Mouse (Mus musculus) retina, adult 2 months (tissue): ENCODE results near the gene Wnt11.
A peak's percentile ranks its signal among the peaks of the same experiment; 100 is the strongest.

Experiments
- DNase-seq: peaks from one replicate; pipeline ENCODE4 v3.0.0-alpha.2; 2012; ENCODE audit warnings: low read depth, low spot score

Gene Wnt11

DNA sequence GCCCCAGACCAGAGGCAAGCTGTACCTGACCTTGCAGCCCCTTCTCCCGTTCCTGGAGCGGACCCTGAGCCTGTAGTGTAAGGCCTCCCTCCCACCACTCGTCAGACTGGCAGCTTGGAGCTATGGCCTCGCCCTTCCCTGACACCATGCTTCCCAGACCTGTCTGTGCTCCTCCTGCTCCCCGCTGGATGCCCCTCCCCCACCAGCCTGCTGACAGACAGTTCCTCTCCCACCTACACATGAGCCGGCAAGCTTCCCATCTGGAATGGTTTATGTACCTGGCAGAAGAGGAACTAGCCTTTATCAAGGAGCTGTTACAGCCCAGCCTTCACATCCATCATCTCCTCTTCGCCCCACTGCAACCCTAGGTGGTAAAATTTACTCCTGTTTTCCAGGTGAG, 6.0 kb upstream of the Wnt11 start:
- no peak for DNase-seq

- DNase-seq, result no peak
These were observed 3.6 kb upstream of the Wnt11 start for GRCm38 (mm10) chr7:98831290-98831689.

GRCm38 (mm10) chr7:98835519-98836441, 868 bp downstream of the Wnt11 start:
- no peak for DNase-seq

DNA sequence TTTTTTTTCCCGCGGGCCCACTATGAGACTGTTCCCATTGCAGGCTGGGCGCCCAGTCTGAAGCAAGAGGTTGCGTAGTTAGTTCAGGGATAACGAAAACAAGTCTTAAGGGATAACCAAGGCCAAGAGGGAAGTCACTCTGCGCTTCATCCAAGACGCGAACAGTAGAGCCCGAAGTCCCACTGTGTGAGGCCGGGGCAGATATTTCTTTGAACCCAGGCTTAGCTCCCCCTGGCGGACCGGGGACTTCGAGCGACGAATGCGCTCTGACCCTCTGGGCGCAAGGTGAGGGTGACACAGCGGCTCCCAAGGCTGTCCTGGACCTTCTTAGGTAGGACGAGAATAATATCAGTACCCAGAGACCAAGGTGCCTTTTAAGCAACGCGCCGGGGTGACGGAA, 1.7 kb downstream of the Wnt11 start:
- DNase-seq, result no peak

- peak; percentile 41 for DNase-seq
These were observed 3.0 kb downstream of the Wnt11 start for GRCm38 (mm10) chr7:98837901-98838300.

GRCm38 (mm10) chr7:98838729-98839141, 3.8 kb downstream of the Wnt11 start:
- DNase-seq, result no peak

DNA sequence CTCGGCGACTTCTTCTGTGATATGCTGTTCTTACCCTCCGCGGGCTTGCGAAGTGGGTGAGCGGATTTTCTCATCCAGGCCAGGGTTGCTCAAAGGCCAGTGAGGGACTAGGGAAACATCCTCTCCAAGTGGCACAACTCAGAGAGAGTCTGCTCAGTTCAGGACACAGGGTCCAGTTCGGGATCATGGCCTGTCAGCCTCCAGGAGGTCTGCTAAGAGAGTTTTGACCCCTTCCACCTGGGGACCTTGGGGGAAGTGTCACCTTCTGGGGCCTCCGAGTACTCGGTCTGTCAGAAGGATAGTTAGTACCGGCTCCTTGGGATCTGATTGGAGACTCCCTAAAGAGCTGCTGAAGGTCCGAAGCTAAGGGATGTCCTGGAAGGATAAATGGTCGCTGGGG, 4.4 kb downstream of the Wnt11 start:
- no peak for DNase-seq

DNA sequence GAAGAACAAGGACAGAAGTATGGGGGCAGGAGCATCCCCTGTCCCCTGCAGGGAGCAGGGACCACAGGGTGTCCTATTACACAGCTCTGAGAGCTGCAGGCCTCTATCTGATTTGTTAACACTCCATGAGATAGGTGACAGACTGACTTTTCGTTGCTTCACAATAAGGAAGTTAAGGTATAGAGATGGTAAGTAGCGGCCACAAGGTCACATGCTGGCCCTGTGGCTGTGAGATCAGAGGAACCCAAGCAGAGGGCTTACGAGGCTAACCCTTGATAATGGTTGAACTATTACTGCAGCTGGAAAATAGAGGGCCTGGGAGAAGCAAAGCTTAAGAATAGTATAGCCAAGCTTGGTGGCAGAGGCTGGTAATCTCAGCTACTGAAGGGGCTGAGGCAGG, 5.9 kb downstream of the Wnt11 start:
- DNase-seq, result no peak

- no peak for DNase-seq
These were observed 6.9 kb downstream of the Wnt11 start for GRCm38 (mm10) chr7:98841802-98842201.

GRCm38 (mm10) chr7:98842997-98843396, 8.1 kb downstream of the Wnt11 start:
- DNase-seq, result no peak

- no peak for DNase-seq
These were observed 8.7 kb downstream of the Wnt11 start for GRCm38 (mm10) chr7:98843649-98844048.

DNA sequence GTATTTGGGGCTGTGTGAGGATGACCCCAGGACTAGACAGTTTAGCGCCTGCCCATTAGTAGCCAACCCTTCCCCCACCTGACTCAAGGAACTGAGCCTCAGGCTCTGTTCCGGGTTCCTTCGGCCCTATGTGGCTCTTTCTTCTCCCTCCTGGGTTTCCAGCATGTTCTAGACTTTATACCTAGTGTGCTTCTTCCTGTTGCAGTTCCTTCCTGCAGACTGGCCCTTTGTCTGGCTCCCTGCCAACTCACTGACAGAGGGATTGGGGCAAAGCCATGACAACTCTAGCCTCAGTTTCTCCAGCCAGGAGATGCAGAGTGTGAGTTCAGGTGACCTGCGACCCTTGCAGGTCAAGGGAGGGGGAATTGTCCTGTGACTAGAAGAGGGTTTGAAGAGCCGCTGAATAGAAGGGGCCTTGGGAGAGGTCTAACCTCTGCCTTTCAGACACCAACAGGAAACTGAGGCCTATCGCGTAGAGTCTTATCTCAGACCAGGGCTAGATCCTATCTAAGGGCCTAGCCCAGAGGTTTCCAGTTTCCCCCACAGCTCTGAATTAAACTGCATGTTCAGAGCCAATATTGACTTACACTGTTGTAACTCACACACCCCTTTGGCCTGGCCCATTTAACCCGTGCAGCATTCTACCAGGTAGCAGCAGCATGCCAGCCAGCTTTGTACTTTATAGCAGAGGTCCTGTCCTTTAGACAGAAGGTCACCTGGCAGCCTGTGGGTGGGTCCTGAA, 14.2 kb downstream of the Wnt11 start:
- DNase-seq, result no peak

- DNase-seq, result no peak
These were observed 15.5 kb downstream of the Wnt11 start for GRCm38 (mm10) chr7:98850388-98850787.

- DNase-seq, result no peak
These were observed 16.3 kb downstream of the Wnt11 start for GRCm38 (mm10) chr7:98851220-98851619.

DNA sequence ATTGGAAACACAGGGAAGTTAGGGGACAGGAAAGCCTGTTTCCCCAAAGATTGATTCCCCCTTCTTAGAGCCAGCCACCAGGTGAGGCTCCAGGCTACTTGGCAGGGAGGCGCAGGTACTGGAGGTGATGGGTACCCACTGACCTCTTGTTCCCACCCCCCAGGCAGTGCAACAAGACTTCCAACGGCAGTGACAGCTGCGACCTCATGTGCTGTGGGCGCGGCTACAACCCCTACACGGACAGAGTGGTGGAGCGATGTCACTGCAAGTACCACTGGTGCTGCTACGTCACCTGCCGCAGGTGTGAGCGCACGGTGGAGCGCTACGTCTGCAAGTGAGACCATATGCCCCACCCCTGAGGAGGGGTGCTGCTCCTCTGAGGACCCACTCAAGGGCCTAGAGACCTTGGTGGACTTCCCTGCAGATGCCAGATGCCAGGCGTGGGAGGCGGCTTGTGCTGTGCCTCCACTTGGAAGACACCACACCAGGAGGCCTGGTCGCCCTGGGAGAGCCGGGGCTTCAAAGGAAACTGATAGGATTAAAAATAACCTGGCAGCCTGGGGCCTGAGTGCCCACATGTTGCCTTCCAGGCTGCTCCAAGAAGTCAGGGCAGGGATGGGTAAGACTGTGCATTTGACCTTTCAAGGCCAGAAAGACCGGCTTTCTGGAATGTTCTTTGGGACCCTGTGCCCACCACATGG, 18.2 kb downstream of the Wnt11 start:
- DNase-seq, result no peak

GRCm38 (mm10) chr7:98853806-98854205, 18.9 kb downstream of the Wnt11 start:
- DNase-seq, result no peak

DNA sequence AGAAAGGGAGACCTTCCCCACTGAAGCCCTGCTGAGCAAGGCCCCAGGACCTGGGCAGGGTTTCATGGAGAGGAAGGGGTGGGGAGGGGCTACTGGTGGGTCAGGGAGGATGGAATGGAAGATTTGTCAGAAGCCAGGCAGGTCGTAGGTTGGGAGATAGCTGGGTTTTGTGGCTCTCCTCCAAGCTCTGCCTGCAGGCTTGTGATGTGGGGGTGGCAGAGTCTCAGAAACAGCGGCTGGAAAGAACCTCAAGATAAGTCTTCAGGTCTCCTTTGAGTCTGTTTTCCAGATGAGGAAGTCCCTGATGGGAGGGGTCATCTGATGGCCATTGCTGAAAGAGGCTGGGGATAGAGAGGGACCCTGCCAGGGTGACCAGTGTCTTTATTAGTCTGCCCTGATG, 20.5 kb downstream of the Wnt11 start:
- no peak for DNase-seq

DNA sequence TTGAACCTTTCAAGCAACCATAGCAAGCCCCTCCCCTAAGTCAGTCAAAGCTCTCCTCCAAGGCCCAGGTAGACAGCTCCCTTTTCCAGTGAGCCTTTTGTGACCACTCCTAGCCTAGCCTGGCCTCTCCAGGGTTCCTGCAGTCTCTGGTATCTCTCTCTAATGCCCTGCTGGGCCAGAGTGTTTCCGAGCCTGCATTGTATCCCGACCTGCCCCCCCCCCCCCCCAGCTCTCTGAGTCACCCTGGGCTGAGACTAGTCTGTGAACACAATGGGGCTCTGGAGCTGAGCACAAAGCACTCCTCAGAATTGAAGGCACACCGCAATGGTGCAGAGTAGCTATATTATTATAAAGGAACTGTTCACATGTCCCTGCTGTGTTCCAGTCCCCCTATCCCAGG, 21.2 kb downstream of the Wnt11 start:
- DNase-seq, result no peak

DNA sequence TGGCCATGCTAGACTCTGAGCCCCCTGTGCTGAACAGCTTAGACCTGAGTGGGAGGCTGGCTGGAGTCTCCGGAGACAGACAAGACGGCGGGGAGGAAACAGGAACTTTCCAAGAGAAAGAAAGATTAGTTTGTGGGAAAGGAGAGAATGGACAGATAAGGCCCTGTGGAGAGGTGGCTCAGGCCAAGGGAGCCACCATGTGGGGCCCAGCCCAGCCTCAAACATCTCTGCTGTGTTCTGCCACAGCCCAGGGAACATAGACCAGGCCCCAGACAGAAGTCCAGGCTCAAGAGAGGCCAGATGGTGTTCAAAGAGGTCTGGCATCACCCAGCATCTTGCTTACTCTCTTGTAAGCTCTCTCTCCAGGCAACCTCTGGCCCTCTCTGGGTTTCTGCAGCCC, 22.2 kb downstream of the Wnt11 start:
- no peak for DNase-seq

DNA sequence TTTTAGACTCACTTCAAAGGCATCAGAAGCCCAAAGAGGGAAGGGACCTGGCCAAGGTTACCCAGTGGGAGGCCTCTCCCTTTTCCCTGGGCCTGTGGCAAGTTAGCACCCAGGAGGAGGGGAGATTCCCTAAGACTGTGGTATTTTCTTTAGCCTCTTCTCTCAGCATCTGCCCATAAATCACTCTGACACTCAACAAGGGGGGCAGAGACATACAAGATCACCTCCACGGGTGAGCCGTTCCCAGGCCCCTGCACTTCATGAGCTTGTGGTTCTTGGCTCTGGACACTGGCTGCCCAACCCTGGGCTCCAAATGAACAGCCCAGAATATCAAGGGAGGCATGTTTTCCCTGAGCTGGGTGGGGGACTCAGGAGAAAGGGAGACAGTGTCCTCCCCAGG, 26.1 kb downstream of the Wnt11 start:
- DNase-seq, result no peak

DNA sequence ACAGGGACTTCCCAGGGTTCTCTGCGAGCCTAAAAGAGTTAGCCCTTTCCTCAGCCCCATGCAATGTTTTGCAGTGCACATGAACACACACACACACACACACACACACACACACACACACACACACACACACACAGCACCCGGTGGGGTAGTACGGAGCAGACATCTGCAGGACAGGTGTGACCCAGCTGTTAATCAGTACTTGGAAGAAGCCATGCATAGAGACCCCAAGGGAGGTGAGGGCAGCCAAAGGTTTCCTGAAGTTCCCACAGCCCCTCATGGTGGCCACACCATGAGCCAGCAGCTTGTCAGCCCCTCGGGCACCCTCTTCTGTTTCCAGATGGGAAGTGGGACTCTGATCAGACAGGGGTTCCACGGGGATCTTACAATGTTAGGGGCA, 28.1 kb downstream of the Wnt11 start:
- no peak for DNase-seq

- DNase-seq, result no peak
These were observed 29.2 kb downstream of the Wnt11 start for GRCm38 (mm10) chr7:98863969-98864718.
